Mouse (Mus musculus) intestine, embryonic 15.5 days (tissue): Measurements from ENCODE around the gene Ulk4. TPM values are rescaled to one million over a fixed set of nuclear protein-coding genes. Genes with fewer than 3 reads are reported as not detected.

Experiments used
- ATAC-seq: fragments of 200-750 bp; cut with Nextera tagmentation; 2 replicates; pipeline ENCODE4 v1.8.0; 2017; ENCODE audit warnings: moderate TSS enrichment, moderate library complexity
- H3K27ac ChIP-seq: fragments of 300-500 bp; sonication (generic); 2 replicates; pipeline ENCODE4 v1.5.1; 2015; ENCODE audit warnings: mild to moderate bottlenecking, inconsistent platforms
- H3K27me3 ChIP-seq: fragments of 300-500 bp; sonication (generic); replicated peaks from 2 replicates; pipeline ENCODE4 v1.6.1; 2015; ENCODE audit warnings: inconsistent platforms
- H3K36me3 ChIP-seq: fragments of 300-500 bp; sonication (generic); 2 replicates; pipeline ENCODE4 v1.6.1; 2015; ENCODE audit warnings: inconsistent platforms
- H3K4me1 ChIP-seq: fragments of 300-500 bp; sonication (generic); replicated peaks from 2 replicates; pipeline ENCODE4 v1.6.1; 2015; ENCODE audit warnings: inconsistent platforms
- H3K4me2 ChIP-seq: fragments of 300-500 bp; sonication (generic); replicated peaks from 2 replicates; pipeline ENCODE4 v1.6.1; 2015; ENCODE audit warnings: mild to moderate bottlenecking, inconsistent platforms
- H3K4me3 ChIP-seq: fragments of 300-500 bp; sonication (generic); replicated peaks from 2 replicates; pipeline ENCODE4 v1.5.1; 2015; ENCODE audit warnings: inconsistent platforms
- H3K9ac ChIP-seq: fragments of 300-500 bp; sonication (generic); 2 replicates; pipeline ENCODE4 v1.6.1; 2015; ENCODE audit warnings: inconsistent platforms
- H3K9me3 ChIP-seq: fragments of 300-500 bp; sonication (generic); 2 replicates; pipeline ENCODE4 v1.6.1; 2016; ENCODE audit warnings: inconsistent platforms
- WGBS: fragments of 180-500 bp; shearing (Covaris S2); methylation state at CpG from one replicate; pipeline ENCODE4 v1.1.7; 2015; 5-methylcytosine and 5-hydroxymethylcytosine counted together
- polyA plus RNA-seq: library from polyadenylated mRNA; unstranded; fragments of >200 nt; fragmentation: Nextera tagmentation; extraction: Ambion mirVana; gene quantifications from 2 replicates; pipeline ENCODE4 v1.2.1, GENCODE M21; 2015

The Ulk4 gene
- polyA plus RNA-seq: 140 and 150 TPM in 2 replicates

DNA sequence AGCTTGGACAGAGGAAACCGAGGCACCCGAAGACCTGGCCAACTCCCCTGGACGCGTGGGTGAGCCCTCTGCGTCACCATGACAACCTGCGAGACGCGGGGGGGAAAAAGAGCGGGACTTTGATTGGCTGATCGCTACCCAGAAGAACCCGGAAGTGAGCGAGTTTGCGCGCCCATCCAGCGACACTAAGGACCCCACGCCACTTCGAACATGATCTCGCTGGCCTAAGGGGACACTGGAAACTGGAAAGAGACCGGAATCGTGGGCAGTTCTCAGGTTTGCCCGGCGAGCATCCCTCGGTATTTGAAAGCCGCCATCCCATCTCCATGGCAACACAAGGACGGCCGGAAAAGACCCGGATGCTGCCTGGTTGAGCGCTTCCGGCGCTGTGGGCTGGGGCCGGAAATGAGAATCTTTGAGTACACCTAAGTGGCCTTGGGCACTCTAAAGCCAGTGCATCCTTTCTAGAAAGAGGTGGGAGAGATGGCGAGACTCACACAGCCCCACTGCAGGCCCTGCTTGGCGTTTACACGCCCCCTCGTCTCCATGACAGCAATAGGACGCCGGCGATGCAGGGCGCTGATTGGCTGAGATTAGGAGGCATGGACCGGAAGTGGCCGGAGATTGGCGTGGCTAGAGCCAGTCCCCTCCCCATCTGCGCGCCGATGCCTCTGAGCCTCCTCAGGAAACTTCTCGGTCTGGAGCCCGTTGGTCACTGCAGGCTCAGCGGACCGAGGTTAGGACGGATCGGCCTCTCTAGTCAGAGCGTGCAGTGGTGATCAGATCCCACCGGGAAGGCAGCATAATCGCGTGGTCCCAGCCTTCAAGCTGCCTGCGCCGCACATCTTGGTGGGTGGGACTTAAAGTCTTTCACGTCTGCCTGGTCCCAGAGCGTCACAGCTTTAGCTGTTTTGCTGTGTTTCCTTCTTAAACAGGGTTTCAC is at the start of gene Ulk4:
TSS of gene Ulk4 (minus strand) at position 80 of the 943 bp plus-strand sequence.
- Histone ChIP-seq H3K27ac (peak within 1 kb of the TSS; percentile 79), H3K4me3 (peak within 1 kb of the TSS; percentile 65), H3K4me2 (peak within 1 kb of the TSS; percentile 85), H3K4me1 (peaks cover 8% of the 10 kb centered on the region), H3K9me3 (no peaks in the 10 kb centered on the region), H3K9ac (peak within 1 kb of the TSS; percentile 64), H3K27me3 (no peaks in the 10 kb centered on the region), H3K36me3 (peaks cover 2% of the 10 kb centered on the region; the same call in 1 of the 2 replicates)
- ATAC-seq: peak; percentile 99
- under 1% methylated on average over 59 of the region's 59 CpGs for WGBS

GRCm38 (mm10) chr9:121322034-121322433 is 45.0 kb upstream of the Ulk4 start:
- 97% methylated on average over 14 of the region's 14 CpGs for WGBS
- H3K27me3 ChIP-seq: no peaks in the 10 kb centered on the region
- ATAC-seq: no peak
- H3K9ac ChIP-seq: no peak overlapping the region
- peaks cover 5% of the 10 kb centered on the region; the same call in 1 of the 2 replicates for H3K36me3 ChIP-seq
- no peak overlapping the region for H3K4me3 ChIP-seq
- no peak overlapping the region for H3K4me2 ChIP-seq
- H3K9me3 ChIP-seq: no peaks in the 10 kb centered on the region
- peaks cover 18% of the 10 kb centered on the region for H3K4me1 ChIP-seq
- no peak overlapping the region for H3K27ac ChIP-seq

DNA sequence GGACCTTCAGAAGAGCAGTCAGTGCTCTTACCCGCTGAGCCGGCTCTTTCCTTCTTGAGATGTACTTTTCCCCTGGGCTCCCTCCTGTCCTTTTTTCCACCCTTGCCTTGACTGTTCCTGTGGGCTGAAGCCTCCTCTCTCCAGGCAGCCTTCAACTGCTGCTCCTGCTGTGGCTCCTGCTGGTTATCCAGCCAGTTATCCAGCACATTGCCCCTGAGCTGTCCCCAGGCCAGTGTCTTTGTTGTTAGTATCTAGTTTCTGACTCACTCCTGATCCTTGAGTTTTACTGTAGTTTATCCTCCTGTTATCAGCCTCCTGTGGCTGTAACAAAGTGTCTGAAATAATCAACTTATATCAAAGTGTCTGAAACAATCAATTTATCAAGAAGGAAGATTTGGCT is 44.1 kb upstream of the Ulk4 start:
- ATAC-seq: no peak
- Histone ChIP-seq H3K9me3 (no peaks in the 10 kb centered on the region), H3K4me2 (no peak overlapping the region), H3K9ac (no peak overlapping the region), H3K36me3 (peaks cover 5% of the 10 kb centered on the region; the same call in 1 of the 2 replicates), H3K27ac (no peak overlapping the region), H3K27me3 (no peaks in the 10 kb centered on the region), H3K4me3 (no peak overlapping the region), H3K4me1 (peaks cover 27% of the 10 kb centered on the region)
- WGBS: 88% methylated on average over 2 of the region's 2 CpGs

DNA sequence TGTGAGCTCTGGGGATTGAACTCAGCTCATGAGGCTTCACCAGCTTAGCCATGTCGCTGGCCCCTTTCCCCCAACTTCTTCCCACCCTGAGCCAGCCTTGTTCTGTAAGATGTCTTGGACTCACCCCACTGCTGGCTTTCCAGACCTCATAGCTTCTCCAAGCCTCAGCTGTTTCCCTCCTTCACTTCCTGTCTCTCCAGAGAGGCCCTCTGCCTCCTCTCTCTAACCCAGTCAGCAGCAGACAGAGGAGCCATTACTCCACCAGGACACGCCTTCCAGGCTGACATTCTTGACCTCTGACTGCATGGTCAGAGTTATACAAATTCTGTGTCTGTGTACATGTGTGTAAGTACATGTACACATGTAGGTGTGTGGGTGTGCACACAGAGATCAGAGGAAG is 43.4 kb upstream of the Ulk4 start:
- Histone ChIP-seq H3K27ac (peak overlapping the region; percentile 6; the same call in 1 of the 2 replicates), H3K4me1 (peaks cover 34% of the 10 kb centered on the region), H3K9me3 (no peaks in the 10 kb centered on the region), H3K4me3 (no peak overlapping the region), H3K27me3 (no peaks in the 10 kb centered on the region), H3K36me3 (peaks cover 5% of the 10 kb centered on the region; the same call in 1 of the 2 replicates), H3K9ac (no peak overlapping the region), H3K4me2 (no peak overlapping the region)
- WGBS: 52% methylated on average over 2 of the region's 2 CpGs
- no peak for ATAC-seq

- H3K4me3 ChIP-seq: no peak overlapping the region
- H3K4me1 ChIP-seq: peaks cover 43% of the 10 kb centered on the region
- H3K9ac ChIP-seq: no peak overlapping the region
- H3K27me3 ChIP-seq: no peaks in the 10 kb centered on the region
- H3K27ac ChIP-seq: no peak overlapping the region
- H3K36me3 ChIP-seq: peaks cover 5% of the 10 kb centered on the region; the same call in 1 of the 2 replicates
- H3K9me3 ChIP-seq: no peaks in the 10 kb centered on the region
- H3K4me2 ChIP-seq: no peak overlapping the region
- WGBS: 69% methylated on average over 10 of the region's 10 CpGs
- no peak for ATAC-seq
These were observed 42.4 kb upstream of the Ulk4 start for GRCm38 (mm10) chr9:121319323-121319966.

DNA sequence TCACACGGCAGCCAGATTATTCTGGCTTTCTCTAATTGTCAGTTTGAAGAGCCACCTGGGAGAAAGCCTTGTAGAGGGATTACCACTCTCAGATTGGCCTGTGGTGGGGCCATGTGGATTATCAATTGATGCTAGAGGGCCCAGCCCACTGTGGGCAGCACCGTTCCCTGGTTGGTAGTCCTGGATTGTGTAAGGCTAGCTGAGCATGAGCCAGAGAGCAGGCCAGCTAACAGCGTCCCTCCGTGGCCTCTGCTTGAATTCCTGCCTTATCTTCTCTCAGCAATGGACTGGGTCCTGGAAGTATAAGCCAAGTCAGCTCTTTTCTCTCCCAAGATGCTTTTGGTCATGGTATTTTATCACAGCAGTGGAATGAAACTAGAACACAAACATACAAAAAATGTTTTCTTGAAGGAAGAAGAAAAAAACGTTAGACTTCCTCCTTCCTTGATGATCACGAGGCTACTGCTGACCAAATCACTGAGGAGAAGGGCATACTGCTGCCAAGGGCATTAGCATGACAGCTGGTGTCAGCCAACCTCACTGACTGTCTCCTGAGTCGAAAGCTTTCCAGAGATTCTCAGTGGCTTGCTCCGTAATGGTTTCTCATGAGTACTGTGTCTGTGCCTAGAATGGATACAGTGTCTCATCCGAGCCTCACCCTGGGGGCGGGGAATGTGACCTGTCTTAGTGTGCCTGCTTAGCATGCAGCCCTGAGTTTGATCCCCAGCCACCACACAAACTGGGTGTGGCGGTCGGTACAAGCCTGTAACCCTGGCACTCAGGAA is 39.8 kb upstream of the Ulk4 start:
- 53% methylated on average over 12 of the region's 12 CpGs for WGBS
- Histone ChIP-seq H3K4me3 (no peak overlapping the region), H3K4me2 (no peak overlapping the region), H3K36me3 (peaks cover 1% of the 10 kb centered on the region; the same call in 1 of the 2 replicates), H3K9ac (no peak overlapping the region), H3K27me3 (no peaks in the 10 kb centered on the region), H3K4me1 (peaks cover 64% of the 10 kb centered on the region), H3K27ac (peak overlapping the region; percentile 59), H3K9me3 (no peaks in the 10 kb centered on the region)
- ATAC-seq: no peak

DNA sequence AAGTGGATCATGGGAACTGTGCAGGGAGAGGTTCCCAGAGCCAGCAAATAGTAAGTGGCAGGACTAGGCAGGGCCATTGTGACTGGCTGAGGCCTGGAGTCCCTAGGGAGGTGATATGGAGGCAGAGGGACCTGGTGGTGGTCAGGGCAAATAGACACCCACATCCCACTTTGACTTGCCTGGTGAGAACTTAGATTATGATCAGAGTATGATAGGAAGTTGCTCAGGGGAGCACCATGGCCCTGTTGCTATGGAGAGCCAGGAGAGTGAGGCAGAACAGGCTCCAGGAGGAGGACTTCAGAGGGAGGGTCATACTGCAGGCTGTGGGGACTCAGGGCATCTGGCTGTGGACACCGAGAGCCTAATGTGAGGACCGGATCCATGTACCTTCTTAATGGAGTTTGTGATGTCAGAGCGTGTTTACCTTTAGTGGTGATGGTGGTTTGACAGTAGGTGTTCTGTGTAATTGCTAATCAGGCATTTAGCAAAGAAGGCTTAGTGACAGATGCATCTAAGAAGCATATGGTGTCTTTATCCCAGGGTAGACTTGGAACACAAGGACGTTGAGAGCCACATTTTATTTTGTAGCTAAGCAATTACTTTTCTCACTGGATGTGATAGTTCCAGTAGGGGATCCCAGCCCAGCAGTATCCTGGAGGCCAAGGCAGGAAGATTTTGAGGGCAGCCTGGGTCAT is 39.1 kb upstream of the Ulk4 start:
- H3K9me3 ChIP-seq: no peaks in the 10 kb centered on the region
- H3K36me3 ChIP-seq: no peaks in the 10 kb centered on the region
- peaks cover 68% of the 10 kb centered on the region for H3K4me1 ChIP-seq
- H3K27ac ChIP-seq: peak overlapping the region; percentile 96; the same call in 1 of the 2 replicates
- no peaks in the 10 kb centered on the region for H3K27me3 ChIP-seq
- ATAC-seq: no peak
- no peak overlapping the region for H3K4me3 ChIP-seq
- 80% methylated on average over 4 of the region's 4 CpGs for WGBS
- no peak overlapping the region for H3K9ac ChIP-seq
- H3K4me2 ChIP-seq: no peak overlapping the region

DNA sequence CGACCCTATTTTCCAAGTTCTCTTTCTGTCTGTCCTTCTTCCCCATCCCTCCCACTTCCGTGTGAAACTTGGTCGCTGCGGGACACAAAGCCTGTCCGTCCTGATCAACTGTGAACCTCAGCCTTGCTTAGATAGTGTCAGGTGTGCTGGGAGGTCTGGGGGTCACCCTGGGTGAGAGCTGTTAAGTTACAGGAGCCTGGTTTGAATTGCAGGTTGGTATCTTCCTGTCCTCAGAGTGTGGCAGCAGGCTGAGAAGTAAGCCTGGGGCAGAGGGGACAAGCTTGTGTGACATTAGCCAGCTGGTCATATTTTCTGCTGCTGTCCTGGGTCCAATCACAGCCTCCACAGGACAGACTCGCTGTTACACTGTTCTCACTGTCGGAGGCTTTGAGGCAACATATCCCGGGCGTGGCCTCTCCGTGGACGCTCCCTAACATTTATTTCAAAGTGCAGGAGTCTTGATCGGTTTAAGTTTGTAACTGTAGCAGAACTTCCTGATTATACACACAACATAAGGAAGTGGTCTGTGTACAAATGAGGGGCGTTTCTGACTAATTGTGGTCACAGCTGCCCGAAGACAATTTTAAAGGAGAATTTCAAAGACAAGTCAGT is 37.6 kb upstream of the Ulk4 start:
- ATAC-seq: peak; percentile 51
- no peaks in the 10 kb centered on the region for H3K27me3 ChIP-seq
- H3K4me2 ChIP-seq: peak overlapping the region; percentile 75
- peak overlapping the region; percentile 26 for H3K4me3 ChIP-seq
- no peaks in the 10 kb centered on the region for H3K9me3 ChIP-seq
- no peaks in the 10 kb centered on the region for H3K36me3 ChIP-seq
- H3K9ac ChIP-seq: peak overlapping the region; percentile 39
- peak overlapping the region; percentile 96 for H3K27ac ChIP-seq
- WGBS: 5% methylated on average over 14 of the region's 14 CpGs
- peaks cover 63% of the 10 kb centered on the region for H3K4me1 ChIP-seq

- WGBS: 4% methylated on average over 21 of the region's 21 CpGs
- Histone ChIP-seq H3K4me1 (peaks cover 59% of the 10 kb centered on the region), H3K27me3 (no peaks in the 10 kb centered on the region), H3K9ac (0 out of 2 replicates have a peak overlapping the region, but pooled peaks have one; percentile 9), H3K36me3 (no peaks in the 10 kb centered on the region), H3K9me3 (no peaks in the 10 kb centered on the region), H3K4me2 (peak overlapping the region; percentile 75), H3K27ac (peak overlapping the region; percentile 96), H3K4me3 (peak overlapping the region; percentile 26)
- ATAC-seq: peak; percentile 82
These were observed 36.8 kb upstream of the Ulk4 start for GRCm38 (mm10) chr9:121313656-121314374.

- Histone ChIP-seq H3K9ac (no peak overlapping the region), H3K4me2 (no peak overlapping the region), H3K27ac (peak overlapping the region; percentile 13; the same call in 1 of the 2 replicates), H3K9me3 (no peaks in the 10 kb centered on the region), H3K27me3 (no peaks in the 10 kb centered on the region), H3K36me3 (no peaks in the 10 kb centered on the region), H3K4me1 (peaks cover 55% of the 10 kb centered on the region), H3K4me3 (no peak overlapping the region)
- whole genome bisulfite sequencing: 45% methylated on average over 10 of the region's 10 CpGs
- ATAC-seq: peak; percentile 61
These were observed 35.4 kb upstream of the Ulk4 start for GRCm38 (mm10) chr9:121312237-121312891.
